Mouse (Mus musculus) adrenal gland, postnatal 25 days (tissue): Measurements from ENCODE around the gene Txnrd2. TPM values are rescaled to one million over a fixed set of nuclear protein-coding genes. Genes with fewer than 3 reads are reported as not detected.

Experiments used
- DNase-seq: peaks from one replicate; pipeline ENCODE4 v3.0.0; 2021; ENCODE audit warnings: mixed read lengths
- total RNA-seq: library from RNA; stranded (reverse); gene quantifications from 2 replicates; pipeline ENCODE4 v1.2.3, GENCODE M21; 2021

Txnrd2 gene
- total RNA-seq, 1 experiment from 2014 or later = 79.7 TPM

DNA sequence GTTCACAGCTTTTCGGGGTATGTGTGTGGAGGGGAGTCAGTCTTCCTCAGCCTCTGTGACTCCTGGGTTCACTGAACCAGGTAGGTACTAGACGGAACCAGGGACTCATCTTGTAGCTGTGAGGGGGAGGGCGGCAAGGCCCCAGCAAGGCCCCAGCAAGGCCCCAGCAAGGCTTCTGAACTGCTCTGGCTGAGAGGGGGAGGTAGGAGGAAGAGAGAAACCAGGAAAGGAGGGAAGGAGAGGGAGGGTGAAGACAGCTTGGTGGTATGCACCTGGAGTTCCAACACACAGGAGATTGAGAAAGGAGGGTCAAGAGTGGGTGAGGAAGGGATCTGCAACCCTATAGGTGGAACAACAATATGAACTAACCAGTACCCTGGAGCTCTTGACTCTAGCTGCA is 9.3 kb upstream of the Txnrd2 start:
- no peak for DNase-seq

DNA sequence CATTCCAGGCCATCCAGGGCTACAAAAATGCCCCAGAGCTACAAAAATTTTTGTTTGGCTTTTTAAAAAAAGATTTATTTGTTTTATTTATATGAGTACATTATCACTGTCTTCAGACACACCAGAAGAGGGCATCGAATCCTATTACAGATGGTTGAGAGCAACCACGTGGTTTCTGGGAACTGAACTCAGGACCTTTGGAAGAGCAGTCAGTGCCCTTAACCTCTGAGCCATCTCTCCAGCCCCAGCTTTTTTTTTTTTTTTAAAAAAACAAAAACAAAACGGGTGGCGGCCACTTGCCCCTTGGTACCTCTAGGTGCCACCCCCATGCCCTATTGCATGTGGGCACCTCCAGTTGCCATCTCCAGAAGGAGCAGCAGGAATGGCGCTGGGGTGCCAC is 8.7 kb upstream of the Txnrd2 start:
- DNase-seq = no peak

DNA sequence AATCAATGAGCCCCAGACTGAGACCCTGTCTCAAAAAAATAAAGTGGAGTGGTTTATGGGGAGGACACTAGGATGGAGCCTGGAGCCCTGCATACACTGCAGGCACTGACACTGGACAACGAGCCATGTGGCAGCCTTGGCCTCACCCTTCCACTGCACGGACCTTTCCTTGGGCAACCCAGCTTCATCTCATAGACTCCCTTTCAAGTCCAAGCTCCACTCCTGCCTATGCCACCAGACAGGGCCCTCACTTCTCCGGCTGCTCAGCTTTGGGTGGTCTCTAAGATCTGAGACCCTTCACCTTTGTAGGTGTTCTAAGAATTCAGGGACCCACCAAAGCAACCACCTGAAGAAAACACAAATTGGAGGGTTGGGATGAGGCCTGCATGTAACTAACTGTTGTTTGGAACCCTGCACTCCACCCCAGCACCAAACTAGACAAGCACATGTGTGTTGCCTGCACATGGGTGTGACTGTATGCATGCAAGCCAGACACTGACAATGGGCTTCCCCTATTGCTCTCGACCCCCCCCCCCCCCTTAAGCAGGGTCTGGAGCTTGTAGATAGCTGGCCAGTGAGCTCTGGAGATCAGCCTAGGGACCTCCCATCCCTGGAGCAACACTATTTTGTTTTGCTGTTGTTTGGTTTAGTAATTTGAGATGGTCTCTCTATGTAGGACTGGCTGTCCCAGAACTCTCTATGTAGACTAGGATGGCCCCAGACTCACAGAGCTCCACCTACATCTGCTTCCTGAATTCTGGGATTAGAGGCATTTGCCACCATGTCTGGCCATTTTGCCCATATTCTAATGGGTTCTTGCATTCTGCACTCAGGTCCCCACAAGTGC is 7.2 kb upstream of the Txnrd2 start:
- DNase-seq = no peak

DNA sequence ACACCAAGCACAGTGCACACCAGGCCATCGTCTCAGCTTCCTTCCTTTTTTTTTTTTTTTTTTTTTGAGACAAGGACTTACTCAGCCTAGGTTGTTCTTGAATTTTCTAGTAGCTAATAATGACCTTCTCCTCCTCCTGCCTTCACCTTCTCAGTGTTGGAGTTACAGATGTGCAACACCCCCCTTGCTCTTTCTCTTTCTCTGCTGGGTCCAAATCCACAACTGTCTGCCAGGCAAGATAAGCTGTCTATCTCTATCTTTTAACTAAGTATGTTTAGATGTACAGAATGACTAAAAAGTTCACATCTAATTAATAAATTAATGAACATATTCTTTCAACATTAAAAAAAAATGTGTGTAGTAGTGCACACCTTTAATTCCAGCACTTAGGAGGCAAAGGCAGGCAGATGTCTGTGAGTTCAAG is 6.6 kb upstream of the Txnrd2 start:
- DNase-seq = no peak

DNA sequence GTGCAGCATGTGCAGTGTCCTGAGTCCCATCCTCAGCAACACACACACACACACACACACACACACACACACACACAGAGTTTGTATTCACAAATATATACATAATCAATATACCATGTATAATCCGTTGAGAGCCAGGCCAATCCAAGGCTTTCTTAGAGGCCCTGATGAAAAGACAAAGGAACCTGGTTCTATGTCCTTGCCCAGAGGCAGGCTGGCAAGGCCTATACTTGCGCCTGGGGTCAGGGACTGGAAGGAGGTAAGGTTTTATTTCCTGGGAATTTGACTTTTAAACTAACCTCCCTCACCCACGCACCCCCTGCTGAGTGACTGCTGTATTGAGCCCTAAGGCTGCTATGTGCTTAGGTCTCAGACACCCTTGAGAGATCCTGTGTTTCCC is 5.6 kb upstream of the Txnrd2 start:
- no peak for DNase-seq

DNA sequence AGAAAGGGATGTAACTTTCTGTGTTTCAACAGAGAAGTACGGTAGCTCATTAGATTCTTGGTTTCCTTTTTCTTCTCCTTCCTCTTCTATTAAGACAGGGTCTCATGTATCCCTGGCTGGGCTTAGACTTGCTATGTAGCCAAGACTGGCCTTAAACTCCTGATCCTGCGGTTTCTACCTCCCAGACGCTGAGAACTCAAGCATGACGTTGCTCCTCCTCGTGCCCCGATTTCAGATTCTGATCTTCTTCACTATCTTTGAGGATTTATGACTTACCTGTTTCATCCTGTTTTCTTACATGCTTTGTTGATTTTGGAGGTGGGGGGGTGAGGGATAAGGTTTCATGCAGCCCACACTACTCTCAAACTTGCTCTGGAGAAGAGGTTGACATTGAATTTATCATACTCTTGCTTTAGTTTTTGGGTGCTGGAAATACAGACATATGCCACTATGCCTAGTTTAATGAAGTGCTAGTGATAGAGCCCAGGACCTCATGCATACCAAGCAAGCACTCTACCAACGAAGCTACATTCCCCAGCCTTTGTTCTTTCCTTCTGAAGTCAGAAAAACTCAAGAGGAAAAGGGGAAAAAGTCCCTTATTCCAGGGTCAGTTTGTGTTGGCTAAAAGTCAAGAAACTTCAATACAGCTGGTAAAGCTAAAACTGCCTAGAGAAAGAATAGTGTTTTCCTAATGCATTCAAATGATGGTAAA is 2.8 kb upstream of the Txnrd2 start:
- DNase-seq = no peak

DNA sequence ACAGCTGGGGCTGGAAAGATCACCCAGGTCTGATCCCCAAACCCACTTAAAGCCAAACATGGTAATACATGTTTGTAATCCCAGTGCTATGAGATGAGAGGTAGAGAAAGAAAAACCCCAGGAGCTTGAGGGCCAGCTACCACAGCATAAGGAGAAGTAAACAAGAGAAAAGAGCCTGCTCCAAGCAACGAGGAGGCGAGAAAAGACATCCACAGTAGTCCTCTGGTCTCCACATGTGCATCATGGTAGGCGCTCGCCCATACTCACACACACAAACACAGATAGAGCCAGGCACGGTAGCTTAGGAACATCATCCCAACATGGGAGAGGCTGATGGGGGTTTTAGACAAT is 2.3 kb upstream of the Txnrd2 start:
- no peak for DNase-seq

DNA sequence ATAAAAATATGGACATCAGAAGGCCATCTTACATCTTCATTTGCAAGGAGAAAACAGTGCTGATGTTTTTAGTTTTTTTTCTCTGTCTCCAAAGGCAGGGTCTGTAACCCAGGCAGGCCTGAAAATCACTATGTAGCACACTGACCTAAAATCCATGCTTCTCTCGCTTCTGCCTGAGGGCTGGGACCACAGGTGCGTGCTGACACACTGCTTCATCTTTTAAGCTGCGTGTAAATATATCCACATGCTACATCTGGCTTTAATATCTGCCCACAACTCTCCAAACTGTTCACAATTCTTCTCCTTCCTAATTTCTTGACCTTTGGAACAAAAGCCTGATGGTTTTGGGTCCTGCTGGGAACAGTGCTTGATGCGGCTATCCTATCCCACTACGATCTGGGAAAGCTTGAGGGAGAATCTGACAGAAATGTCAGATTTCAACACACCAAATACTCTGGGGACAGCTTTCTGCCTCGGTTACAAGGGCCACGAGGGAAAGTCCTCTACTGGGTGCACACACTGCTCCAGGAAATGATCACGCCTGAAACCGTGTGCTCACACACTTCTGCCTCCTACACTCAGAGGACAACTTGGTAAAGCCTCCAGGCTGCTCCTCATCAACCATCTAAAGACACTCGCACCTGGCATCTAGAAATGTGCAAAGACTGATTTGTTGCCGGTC is 1.7 kb upstream of the Txnrd2 start:
- DNase-seq = no peak

DNA sequence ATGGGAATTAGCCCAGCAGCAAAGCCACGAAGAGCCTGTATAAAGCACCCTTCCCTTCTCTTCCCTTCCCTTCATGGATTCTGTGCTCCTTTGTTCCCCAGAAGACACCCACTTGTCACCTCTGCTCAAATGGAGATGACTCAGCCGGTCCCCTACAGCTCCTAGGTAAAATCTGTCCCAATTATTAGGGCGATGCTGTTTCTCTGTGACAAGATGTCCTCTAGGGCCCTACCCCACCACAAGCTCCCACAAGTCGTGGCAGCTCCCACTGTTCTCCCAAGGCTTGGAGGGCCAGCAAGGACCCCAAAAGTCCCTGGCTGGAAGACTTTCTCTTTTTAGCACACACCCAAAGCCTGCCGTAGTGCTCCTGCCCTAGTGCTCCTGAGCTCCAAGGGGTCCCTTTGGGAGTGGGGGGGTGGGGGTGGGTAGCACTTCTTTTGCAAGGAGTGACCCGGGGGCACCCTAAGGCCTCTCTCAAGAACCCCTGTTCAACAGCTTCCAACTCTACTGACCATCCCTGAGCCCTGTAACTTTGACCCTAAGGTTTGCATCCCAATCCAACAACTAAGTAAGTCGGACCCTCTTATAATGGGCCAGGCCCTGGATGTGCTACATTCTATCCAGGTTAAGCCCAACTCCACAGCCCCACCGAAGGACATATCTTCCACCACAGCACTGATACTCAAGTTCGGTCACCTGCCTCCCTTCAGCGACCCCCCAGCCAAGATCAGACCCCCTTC is 539 bp upstream of the Txnrd2 start:
- no peak for DNase-seq

DNA sequence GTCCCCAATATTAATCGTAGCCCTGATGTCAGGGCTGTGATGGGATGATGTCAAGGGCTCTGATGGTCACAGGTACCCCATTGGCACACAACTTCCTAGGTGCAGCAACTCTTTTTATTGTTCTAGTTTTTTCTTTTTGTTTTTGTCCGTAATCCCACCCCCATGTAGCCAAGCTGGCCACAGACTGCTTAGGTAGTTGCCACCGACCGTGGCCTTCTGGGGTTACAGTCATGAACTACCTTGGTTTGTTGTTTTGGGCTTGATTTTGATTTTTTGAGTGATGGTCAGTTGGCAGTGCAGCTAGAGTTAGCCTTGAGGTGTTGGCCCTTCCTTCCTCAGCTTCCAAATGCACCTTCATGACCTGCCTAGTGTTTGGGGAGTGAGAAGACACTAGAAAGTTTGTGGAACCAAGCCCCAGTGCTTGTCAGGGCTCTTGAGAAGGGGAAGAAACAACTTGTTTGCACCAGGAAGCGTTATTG is 657 bp downstream of the Txnrd2 start, which contains the start of gene Comt:
Gene Comt, minus strand, starts transcription at position 51 of the 479 bp plus-strand sequence.
- DNase-seq = no peak

DNA sequence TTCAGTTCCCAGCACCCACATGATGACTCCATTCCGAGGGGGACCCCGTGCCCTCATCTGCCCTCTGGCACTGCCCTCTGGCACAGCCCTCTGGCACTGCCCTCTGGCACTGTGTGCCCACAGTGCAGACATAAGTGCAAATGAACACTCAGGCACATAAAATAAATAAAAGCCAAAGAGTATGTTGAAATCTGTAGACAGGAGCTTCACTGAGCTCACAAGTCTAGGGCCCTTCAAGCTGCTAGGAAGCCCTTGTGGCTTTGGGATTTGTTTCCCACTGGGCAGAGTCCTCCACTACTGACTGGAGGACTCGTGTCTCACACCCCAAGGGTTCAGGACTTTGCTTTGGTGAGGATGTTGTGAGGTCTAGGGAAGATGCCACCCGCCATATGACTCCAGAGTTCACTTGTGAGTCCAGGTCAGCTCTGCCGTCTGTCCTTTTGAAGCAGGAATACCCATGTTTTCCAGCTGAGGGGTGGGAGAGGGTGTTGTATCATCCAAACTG is 1.9 kb downstream of the Txnrd2 start:
- DNase-seq = no peak

DNA sequence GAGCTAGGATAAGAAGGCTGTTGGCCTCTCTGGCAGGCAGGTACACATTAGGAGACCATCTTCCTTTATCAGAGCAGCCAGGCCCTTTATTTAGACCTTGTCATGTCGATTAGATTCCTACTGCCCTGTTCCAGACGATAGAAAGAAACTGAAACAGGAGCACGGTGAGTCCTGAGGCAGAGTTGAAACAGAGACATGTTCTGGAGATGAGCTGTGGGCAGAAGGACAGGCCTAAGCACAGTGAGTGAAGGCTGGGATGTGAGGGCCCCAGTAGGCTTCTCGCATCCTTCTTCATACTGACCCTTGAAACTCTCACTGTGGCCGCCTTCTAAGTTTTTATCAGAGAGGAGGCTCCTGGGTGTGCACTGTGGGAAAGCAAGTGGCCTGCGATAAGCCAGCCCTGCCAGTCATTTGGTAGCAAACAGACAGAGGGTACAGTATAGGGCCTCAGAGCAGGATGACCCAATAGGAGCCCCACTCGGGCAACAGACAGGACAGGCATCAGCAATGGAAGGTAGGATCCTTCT is 2.4 kb downstream of the Txnrd2 start:
- DNase-seq = no peak

DNA sequence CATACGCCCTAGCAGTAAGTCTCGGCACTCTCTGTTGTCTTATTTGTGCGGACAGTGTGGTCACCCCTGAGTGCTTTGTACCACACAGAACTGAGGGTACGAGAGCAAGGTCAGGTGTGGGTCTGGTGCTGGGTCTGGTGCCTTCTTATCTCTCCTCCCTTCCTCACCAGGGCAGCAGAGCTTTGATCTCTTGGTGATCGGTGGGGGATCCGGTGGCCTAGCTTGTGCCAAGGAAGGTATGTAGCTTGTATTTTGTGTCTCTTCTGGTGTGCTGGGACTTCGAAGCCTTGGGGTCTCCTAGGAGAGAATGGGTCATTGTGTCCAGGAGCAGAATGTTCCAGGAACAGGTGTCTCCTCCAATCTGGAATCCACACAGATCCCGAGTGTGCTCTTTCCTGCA is 3.5 kb downstream of the Txnrd2 start:
- DNase-seq = no peak

DNA sequence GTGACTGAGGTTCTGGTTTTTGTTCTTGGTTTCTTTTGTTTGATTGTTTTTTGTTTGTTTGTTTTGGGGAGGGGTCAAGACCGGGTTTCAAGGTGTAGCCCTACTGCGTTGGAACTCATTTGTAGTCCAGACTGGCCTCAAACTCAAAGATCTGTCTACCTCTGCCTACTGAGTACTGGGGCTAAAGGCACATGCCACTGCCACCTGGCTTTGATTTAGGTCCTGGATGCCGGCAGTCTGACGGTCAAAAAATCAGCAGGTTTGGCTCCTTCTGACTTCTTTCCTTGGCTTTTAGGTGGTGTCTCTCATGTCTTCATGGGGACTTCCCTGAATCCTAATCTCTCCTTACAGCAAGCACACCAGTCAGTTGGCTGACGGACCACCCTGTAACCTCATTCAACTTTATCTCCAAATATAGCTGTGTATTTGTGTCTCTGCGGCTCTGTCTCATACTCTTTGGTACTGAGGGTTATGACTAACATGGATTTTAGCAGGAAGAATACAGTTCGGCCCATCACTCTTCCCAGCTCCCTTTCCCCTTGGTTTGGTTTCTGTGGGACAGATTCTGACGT is 4.5 kb downstream of the Txnrd2 start:
- no peak for DNase-seq

DNA sequence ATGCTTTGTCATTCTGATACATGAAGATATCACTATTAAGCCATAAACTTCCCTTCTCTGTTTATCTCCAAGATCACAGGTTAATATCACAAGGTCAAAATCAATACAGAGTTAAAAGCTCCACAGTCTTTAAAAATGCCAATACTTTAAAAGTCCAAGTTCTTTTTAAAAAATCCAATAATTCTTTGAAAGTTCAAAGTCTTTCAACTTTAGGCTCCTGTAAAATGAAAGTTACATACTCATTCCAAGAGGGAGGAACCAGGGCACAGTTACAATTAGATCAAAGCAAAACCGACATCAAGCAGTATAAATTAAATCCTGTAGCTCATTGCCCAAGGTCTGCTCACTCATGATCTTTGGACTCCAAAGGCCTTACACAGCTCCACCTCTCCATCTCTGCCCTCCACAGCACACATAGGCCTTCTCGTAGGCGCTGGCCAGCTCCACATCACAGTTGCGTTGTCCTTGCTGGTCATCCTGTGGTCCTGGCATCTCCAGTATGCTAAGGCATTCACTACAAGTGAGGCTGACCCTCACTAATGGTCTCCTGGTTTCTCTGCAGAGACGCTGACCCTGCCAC is 7.2 kb downstream of the Txnrd2 start:
- no peak for DNase-seq

DNA sequence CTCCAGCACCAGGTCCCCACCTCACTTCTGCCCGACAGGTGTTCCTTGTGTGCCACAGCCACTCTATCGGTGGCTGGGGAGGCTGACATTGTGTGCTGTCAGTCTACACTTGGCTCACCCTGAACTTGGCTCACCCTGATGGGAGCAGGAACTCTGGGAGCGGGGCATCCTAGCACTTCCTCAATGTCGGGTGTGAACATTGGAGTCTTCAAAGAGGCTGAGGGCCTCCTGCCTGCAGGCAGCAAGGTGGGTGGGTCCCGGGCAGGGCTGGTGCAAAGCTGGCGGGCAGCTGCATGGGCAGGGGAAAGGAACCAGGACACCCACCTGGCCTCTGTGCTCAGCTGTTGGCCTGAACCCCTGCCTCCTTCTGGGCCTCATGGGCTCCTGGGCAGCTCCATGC is 9.9 kb downstream of the Txnrd2 start:
- no peak for DNase-seq

DNA sequence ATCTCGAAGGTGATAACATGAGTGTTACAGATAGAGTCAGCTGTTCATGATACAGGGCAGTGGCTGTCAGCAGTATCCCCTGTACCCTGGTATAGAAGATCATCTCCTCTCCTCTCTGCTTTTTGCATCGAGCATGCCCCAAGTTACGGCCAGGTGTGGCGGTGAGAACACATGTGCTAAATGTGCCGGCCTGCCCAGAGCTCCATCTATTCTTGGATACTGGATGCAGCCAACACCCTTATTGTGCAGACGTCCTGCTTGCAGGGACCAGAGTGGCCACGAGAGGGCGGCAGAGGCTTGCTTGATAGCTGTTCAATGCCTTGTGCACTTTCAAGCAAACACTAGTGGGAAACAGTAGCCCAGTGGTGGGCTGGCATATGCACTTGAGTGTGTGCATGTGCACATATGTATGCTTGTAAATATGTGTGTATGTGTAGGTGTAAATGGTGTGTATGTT is 17.2 kb downstream of the Txnrd2 start:
- peak; percentile 95 for DNase-seq

DNA sequence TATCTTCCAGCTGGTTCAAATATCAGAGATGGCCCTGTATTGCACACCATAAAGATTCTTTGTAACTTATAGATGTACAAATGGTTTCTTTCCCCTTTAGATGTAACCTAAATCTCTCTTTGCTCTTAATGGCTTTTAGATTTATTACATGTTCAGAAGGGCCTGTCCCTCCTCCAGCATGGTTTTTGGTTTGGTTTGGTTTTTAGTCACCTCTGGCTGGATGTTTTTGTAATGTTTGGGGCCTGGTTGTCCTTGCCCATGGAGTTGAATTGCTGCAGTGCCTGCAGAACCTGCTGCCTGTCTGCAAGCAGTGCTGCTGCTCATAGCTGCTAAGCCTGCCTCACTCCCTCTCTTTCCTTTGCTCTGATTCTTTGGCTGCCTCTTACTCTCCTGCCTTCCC is 21.1 kb downstream of the Txnrd2 start:
- DNase-seq = no peak

DNA sequence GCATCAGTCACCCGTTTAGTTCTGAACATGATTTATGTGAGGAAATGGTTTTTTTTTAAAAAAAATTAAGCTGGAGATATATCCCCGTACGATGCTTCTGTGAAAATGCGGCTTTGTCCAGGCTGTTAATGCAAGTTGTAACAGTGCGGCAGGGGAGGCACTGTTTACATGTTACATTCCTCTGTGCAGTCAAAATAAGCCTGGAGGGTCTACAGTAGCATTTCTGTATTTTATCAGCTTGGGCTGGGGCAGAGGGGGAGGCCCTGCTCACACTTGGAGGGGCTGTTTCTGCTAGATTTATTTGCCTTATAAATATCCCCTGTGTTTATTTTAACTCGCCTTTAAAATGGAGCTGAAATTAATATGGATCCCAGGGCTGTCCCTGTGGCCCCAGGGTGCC is 21.9 kb downstream of the Txnrd2 start:
- DNase-seq = no peak

DNA sequence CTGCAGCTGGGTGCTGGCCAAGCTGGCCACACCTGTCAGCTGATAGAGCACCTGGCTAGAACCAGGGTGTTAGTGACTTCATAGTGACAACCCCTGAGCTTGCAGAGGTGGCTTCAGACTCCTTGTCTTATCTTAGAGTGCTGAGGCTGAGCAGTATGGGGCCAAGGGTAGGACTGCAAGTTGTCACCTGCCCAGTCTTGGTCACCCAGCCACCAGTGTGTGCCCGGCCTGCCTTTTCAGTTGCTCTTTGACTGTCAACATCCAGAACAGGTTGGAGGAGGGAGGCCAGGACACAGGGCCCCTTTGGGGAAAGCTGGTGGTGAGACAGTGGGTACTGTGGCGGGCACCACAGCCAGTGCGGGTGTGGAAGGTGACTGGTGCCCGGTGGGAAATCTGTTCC is 22.8 kb downstream of the Txnrd2 start:
- DNase-seq = no peak
